Mouse (Mus musculus) lung, adult 18-20 months (tissue): ENCODE data around the gene Adamts9.
A peak's percentile ranks its signal among the peaks of the same experiment; 100 is the strongest.

Source experiments
- DNase-seq, 2 experiments: peaks; one replicate each; pipeline ENCODE4 v3.0.0; 2022; ENCODE audit warnings: mixed read lengths in 2 of 2

Gene Adamts9

DNA sequence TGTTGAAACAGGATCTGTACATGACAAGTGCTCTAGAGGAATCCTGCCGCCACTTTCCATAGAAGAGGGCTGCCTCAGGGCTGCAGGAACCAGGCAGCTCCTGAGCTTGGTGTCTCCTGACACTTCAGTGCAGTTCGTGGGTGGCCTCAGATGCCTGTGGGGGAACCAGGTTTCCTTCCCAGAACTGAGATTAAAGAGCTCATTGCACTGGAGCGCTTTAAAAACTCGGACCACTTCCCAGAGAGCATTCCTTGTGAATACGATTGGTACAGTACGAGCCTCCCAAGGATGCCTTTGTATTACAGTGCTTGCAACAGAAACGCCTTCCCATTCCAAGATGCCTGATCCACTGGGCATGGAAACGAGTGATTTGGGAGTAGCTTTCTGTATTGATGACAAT is 18.8 kb downstream of the Adamts9 start:
- DNase-seq: no peak

DNA sequence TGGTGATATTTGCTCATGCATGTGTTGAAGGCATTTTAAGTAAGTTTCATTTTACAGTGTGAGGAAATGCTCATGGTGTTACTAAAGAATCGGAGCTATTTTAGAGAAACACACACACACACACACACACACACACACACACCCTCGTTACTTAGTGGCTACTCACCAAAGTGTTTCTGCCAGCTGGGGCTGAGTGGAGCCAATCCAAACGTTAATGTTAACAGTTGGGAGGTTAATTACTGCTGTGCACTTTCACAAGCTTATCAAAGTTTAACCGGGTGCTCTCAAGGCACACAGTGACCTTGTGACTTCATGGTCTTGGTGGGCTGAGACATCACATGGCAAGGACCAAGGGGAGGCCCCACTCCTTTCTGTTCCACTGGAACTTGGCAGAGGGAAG is 21.4 kb downstream of the Adamts9 start:
- peak in 1 of 2 experiments; percentile 23 for DNase-seq

DNA sequence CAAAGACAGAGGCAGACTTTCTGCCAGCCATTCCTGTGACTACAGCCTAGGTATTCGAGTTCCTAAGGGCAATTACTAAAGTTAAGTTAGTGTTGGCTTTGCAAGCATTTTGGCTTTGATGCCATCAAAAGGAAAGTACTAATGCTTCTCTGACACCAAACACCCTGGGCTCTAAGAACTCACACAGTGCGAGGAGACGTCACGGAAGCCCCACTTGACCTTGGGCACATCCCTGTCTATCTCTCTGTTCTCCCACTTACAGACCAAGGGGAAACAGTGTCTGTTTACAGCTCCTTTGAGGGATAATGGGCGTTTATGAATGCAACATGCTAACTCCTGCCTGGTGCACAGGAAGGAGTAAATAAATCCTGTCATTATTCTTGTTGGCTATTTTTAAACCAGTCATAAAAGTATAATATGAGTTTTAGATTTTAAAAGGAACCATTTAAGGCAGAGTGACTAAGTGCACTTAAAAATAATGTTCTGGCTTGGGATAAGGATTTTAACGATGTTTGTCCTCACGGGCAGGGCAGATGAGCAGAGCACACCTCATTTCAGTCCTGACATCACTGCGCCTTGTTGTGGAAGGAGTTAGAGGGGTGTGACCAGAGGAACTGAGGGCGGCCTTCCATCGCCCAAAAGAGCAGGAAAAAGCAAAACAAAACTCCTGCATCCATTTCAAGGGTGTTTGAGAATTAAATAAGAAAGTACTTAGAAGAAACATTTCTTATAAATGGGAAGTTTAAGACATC is 22.2 kb downstream of the Adamts9 start:
- no peak for DNase-seq

DNA sequence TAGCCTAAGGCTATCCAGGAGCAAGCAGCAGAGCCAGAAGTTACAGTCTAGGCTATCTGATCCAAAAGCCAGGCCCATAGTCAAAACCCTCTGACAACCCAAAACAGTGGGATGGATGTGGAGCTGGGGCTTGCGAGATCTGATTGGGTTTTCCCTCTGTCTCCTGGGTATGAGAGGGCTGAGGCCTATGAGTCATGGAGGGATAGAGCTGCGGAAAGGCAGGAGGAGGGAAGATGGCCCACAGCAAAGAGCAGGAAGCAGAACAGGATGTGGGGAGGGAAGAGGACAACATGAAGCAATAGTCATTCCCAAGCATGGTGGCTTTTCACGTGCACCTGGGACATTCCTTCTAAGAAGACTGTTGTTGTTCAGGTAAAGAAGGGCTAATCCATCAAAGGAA is 32.7 kb downstream of the Adamts9 start:
- no peak for DNase-seq

DNA sequence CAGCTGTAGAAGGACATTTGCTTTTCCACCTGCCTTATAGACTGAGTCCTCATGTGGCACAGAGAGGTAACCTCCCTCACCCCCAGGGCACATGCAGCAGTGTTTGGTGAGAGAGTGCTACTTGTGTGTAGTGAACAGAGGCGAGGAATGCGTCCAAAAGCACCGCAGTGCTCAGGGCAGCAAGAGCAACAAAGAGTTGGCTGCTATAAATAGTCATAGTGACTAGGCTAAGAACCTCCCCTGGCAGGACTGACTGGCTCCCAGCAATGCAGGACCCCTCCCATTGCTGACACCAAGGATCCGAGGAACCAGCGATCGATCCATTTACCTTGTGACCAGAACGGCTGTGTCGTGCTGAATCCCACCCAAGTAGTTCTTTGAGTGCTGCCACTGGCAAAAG is 33.9 kb downstream of the Adamts9 start:
- DNase-seq: peak; percentile 28 to 48

DNA sequence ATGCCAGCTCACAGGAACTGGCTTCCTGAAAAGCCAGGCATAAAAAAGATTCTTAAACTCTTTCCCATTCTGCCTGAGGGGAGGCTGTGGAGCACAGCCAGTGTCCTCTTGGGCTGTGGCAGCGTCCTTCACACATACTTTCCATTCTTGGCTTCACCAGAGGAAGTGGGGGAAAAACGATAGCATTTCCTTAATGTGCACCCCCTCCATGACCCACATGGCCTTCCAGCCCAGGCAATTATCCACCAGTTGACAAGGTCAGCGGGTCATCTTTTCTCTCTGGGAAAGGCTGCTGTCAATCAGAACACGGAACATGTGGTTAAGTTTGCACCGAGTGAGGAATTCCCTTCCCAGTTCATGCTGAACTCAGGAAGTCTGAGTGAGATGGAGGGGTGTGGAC is 37.4 kb downstream of the Adamts9 start:
- peak; percentile 20 to 45 for DNase-seq

DNA sequence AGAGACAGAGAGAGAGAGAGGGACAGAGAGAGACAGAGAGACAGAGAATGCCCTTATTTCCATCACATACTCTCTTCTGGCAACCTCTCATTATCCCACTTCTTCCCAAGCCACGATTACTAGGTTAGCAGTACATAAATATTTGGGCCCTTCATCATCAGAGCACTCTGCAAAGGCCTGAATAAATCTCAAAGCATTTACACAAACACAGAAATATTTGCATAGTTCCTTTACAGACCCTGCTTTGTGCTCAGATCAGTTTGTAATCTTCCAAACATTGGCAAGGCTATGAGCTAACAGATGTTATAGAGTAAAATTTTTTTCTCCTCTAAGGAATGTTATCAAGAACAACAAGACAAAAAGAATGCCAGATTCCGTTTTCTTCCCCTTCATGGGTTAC is 38.8 kb downstream of the Adamts9 start:
- no peak for DNase-seq

DNA sequence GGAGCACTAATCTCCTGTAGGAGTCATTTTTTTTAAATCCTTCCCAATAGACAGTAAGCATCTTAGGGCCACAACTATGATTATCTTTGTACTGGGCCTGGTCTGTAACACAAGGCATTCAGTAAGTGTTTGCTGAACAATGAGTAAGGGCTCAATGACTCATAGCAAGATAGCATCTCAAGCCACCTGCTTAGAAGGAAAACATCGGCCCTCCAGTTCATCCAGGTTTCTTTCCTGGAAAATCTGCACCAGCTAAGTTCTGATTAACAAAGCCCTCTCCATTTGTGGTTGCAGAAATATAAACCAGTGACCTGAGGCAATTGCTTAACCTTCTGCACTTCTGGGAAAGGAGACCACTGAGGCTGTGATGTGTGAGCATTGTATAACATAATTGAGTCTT is 39.3 kb downstream of the Adamts9 start:
- no peak for DNase-seq

DNA sequence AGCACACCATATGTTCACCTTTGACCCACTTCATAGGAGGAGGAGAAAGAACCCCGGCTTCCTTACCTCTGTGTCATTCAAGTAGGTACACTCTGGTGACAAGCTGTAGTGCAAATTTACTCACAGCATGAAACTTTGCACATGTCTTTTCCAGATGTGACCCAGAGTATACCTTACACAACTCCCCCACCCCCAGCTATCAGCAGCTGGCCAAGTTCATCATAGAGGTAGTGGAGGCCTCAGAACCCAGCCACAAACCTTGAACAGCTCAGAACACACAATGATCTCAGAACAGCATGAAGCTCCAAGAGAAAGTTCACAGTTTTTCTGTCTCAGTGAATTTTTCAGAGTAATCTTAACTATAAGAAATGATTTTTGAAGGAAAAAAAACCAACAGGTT is 51.8 kb downstream of the Adamts9 start:
- no peak for DNase-seq

DNA sequence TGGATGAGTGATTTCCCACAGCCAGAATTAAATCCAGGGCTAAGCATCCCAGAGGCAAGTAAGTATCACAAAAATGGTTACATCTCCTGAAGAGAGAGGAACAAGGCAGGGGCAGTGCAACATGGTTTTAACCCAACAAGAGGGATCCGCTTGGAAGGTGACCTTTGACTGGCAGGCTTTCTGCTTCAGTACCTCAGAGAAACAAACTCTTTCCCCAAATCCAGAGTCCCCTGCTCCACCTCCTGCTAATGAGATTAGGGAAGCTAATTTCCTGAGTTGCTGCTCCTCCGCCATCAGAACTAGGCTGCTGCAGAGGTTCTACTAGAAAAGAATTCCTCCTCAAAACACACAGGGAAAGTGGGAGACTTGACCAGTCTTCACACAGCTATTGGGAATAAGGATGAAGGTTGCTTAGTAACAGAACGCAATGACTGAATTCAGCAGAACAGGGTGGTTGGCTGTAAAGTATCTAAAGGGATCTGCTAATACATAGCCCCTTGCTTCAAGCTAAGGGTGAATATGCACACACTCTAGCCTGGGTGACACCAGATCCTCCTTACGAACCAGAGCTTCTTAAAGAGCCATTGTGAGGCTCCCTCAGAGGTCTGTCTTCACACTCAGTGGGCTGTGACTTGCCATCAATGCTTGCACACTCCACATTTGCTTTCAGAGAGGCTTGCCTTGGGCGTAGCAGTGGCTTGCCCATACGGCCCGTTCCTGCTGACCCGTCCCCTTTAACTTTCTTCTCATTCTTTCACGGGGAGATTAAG is 60.0 kb downstream of the Adamts9 start:
- DNase-seq: no peak

DNA sequence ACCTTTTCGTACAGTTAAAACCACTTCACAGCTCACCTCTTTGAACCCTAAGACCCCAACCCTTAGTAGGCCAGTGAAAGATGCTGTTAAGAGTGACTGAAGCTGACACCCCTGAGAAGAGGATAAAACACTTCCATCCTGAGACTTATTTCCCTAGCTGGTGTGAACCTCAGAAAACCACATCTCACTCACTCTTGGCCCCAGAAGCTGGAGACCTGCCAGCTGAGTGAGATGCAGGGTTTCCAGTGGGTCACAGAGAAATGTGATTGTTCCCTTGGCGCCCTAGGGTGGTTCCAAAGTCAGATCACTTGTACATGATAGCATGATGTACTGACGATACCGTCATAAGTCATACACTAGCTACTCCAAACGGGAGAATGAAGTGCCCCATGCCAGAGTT is 60.8 kb downstream of the Adamts9 start:
- no peak for DNase-seq

DNA sequence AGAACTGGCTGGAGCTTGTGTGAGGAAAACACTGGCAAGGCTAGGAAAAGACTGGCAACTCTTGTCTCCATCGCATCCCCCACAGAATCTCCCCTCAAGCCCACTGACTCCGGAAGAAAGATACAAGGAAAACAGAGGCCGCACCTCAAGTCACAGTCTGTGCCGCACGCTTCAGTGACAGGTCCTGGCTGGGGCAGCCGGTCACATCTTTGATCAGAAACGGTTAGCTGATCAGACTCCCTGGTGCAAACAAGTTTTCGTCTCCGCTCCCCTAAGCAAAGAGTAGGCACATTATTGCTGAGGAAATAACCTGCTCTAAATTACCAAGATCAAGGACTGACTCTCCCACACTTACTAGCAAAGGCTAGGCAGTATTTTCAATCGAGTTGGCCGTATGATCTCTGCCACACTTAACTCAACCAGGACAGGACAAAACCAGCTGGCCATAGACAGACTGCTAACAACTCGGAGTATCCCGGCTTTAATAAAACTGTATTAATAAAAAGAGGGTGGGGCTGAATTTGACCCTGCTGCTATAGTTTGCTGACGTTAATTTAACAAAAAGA is 63.5 kb downstream of the Adamts9 start:
- DNase-seq: no peak

DNA sequence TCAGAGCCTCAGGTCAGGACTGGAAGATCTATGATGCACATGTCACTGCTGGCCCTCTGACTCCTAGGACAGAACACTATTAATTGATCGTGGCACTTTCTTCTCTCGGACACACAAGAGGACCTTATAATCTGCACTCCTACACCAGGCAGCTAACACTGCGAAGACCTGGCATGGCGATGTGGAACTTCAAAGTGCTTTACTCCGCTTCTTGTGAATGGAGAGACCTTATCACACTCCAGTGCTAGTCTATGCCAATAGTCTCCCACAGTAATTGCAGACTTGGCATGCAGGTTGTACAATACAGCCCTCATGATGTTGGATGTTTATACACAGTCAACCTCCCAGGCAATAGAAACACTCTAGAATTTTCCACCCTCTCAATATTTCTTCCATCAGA is 64.5 kb downstream of the Adamts9 start:
- DNase-seq: no peak

DNA sequence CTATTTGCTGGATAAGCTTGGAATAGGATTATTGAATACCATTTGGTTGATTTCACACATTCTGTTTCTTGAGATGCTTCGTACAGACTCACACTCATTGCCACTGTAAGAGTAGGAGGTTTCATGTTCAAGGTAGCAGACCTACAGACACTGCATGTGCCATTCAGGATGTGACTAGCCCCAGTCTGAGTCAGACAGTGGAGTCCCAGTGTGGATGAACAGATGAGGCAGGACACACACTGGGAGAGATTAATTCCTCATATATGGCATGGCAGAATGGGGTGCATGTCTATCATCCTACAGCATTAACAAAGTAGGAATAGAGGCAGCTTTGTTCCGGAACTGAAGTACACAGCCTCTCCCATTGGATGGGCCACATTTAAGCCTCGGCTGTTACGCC is 66.1 kb downstream of the Adamts9 start:
- no peak for DNase-seq

DNA sequence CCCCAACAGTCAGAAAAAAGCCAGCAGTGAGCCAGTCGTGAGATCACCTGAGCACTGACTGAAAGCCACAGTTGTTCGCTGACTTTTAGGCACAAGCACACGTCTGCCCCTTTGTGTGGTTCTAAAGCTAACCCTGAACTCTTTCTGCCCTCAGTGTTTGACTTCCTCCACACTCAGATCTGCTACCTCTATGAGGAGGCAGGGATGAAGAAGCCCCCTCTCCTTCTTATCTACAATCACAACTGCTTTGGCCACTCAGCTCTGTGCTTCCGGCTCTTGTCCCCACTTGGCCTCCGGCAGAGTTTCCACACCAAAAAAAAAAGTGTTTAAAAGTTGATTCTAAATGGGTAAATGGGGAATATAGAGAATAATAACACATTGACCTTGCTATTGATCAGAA is 67.2 kb downstream of the Adamts9 start:
- DNase-seq: no peak

DNA sequence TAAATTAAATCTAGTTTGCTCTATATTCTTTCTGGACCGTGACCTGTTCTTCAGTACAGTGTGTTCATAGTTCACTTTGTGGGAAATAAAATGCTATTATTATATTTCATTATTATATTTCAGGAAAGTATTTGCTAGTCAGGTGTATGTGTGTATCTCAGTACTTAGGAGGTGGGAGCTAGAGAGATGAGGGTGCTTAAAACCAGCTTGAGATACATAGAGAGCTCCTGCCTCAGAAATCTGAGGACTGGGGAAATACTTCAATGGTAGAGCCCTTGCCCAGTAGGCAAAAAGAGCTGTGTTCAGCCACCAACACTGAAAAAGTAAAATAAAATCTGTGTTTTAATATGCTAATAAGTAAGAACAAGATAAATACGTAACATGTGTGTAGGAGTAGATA is 68.0 kb downstream of the Adamts9 start:
- no peak for DNase-seq

DNA sequence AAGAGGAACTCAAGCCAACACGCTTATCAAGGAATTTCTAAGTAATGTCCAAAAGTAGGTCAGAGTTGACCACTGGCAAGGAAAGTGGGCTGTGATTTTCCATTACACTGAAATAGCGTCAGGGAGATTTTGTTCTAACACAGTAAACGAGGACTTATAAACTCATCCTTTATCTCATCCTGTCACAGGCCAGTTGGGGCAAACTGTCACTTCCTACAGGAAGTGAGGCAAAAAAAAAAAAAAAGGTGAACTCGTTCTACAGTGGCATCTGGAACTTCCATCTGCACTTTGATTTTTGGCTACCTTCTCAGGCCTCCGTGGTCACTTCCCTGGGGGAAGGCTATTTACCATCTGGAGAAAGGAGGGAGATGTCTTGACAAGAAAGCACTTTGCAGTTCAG is 68.4 kb downstream of the Adamts9 start:
- peak; percentile 54 to 77 for DNase-seq

DNA sequence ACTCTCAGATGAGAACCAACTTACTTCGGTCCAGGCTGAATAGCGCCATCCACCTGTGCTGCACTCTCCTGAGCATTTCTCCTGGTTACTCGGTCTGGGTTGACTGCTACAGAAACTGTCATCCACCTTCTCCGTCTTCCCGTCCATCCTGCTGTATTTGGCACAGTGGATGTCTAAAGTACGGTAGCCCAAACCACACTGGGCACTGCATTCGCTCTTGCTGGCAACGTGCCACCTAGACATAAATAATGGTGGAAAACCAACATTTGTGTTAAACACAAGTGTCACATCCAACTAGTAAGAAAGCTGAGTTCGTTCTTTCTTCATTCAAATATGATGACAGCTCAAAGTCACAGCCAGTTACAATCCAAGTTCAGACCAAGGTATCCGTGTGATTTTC is 70.5 kb downstream of the Adamts9 start:
- no peak for DNase-seq

DNA sequence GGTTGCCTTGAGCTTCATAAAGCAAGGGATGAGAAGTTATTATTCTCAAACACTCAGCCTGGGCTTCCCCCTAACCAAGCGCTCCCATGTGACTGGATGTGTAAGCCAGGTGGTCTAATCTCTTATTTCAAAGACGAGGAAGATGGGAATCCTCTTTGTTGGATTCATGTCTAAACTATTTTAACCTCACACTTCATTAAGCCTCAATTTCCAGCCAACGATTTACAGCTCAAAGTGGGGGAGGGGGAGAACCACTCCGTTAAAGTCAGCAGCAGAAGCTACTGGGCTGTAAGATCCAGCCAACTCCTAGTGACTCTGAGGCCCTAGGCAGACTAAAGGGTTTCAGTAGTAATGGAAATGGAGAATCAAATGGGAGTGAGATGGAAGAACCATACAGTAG is 71.5 kb downstream of the Adamts9 start:
- no peak for DNase-seq

DNA sequence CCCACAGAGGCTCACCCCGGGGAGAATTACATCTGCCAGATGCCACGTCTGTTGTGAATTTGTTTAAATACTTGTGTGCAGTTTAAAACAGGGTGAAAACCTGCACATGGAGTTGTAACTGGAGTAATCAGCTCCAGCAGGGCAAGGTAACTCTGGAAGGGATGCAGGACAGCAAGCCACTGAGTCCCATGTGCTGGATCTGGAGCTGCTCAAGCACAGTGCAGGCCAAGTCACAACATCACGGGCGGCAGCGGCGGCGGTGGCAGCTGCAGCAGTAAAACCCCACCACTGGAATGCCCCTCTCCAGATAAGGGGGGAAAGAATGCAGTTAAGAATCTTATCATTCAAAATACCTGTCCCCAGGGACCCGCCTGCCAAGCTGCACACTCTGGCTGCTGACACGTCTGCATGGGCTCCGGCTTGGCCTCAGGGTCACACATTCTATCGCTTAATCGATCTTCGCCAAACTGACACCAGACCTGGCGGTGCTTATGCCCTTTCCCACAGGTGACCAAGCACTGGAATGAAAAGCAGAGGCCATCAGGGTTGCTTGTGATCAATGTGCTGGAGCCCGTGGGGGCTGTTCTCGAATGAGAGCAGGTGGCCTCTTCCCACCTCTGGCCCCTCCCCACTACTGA is 73.6 kb downstream of the Adamts9 start:
- DNase-seq: no peak

DNA sequence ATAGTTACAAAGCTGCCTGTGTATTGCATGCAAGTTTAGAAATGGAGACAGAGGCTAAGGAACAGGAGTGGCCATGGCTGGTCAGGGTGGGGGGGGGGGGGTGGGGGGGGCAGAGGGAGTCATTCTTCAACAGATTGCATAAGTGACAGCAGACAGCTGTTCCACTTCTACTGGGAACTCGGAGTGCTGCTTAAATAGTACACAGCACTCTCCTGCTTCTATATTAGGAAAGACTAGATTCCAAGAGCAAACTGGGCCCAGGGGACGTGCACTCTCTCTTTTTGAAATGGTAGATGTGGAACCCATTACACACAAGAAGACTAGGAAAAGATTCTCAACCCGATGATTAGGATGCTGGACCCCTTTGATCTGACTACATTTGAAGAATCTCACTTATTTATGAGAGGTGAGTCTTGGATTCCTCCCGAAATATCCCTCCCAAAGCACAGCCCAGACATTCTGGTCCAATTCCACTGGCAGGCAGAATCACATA is 74.2 kb downstream of the Adamts9 start, which contains the start of gene Gm15737:
Gene Gm15737, plus strand, starts transcription at position 269 of the 493 bp plus-strand sequence.
- DNase-seq: peak; percentile 48 to 67

DNA sequence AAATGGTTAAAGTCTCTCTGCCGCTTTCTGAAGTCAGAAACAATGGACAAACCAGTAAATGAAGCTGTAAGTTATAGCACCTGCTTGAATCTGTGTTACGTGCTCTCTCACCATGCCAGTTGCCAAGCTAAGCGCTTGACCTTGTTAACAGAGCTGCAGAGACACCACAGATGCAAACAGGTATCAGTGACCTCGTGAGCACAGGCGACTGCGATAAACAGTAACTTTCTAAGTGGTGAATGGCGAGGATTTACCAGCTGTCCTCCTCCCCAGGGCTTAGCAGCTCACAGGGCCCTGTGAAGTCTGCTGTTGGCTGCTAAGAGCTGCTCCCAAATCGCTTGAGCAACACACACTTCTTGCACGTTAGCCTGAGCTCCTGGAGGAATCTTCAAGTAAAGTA is 80.7 kb downstream of the Adamts9 start:
- no peak for DNase-seq

DNA sequence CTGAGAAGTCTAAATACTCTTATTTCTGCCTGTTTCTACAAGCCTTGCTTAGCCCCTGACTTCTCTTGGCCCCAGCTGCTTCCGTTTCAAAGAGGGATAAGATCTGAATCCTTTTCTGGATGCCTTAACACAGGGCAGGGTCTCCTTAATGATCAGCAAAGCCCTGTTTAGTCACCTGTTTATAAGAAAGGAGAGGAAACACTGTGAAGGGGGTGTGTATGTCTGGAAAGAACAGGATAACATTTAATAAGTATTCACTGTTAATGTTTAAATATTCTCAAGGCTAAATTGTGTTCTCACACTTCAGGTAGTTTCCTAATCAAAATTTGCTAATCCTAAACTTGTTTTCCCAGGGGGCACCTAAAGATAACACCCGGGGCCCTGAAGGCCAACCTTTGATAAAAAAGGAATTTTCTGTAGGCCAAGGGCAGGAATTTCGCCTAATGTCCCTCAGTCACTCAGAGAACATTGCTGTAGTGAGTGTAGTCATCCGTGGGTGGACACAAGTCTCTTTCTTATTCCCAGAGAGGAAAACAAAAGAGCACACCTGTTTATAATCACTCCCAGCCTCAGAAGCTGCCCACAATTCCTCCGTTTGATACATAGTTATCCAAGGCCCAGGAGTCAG is 82.9 kb downstream of the Adamts9 start:
- no peak for DNase-seq
